Mouse (Mus musculus): ENCODE measurements around the gene Gm20388.

Gene Gm20388

GRCm38 (mm10) chr8:120291650-120292049 lies 381.0 kb downstream of the Gm20388 start:
- DNase-seq (ENCODE audit: low spot score in 2 of 2): no peak

GRCm38 (mm10) chr8:120292316-120293107 lies 381.9 kb downstream of the Gm20388 start:
- peak; percentile 73 for DNase-seq (ENCODE audit: low spot score in 2 of 2)

GRCm38 (mm10) chr8:120293421-120294357 lies 383.0 kb downstream of the Gm20388 start:
- no peak for DNase-seq (ENCODE audit: low spot score in 2 of 2)

- DNase-seq (ENCODE audit: low spot score in 2 of 2): no peak
Measured at GRCm38 (mm10) chr8:120294982-120295870, 384.6 kb downstream of the Gm20388 start.

GRCm38 (mm10) chr8:120297000-120297399 lies 386.4 kb downstream of the Gm20388 start:
- DNase-seq (ENCODE audit: low spot score in 2 of 2): no peak

- DNase-seq (ENCODE audit: low spot score in 2 of 2): no peak
Measured at GRCm38 (mm10) chr8:120298601-120299532, 388.2 kb downstream of the Gm20388 start.

GRCm38 (mm10) chr8:120300601-120301141 lies 390.0 kb downstream of the Gm20388 start:
- DNase-seq (ENCODE audit: low spot score in 2 of 2): peak; percentile 73 to 75

- DNase-seq (ENCODE audit: low spot score in 2 of 2): no peak
Measured at GRCm38 (mm10) chr8:120302941-120303675, 392.5 kb downstream of the Gm20388 start.

- DNase-seq (ENCODE audit: low spot score in 2 of 2): no peak
Measured at GRCm38 (mm10) chr8:120304097-120304496, 393.5 kb downstream of the Gm20388 start.

GRCm38 (mm10) chr8:120305800-120306385 lies 395.3 kb downstream of the Gm20388 start:
- no peak for DNase-seq (ENCODE audit: low spot score in 2 of 2)

- DNase-seq (ENCODE audit: low spot score in 2 of 2): no peak
Measured at GRCm38 (mm10) chr8:120307103-120307502, 396.5 kb downstream of the Gm20388 start.

- no peak for DNase-seq (ENCODE audit: low spot score in 2 of 2)
Measured at GRCm38 (mm10) chr8:120307528-120307927, 396.9 kb downstream of the Gm20388 start.

GRCm38 (mm10) chr8:120308131-120308530 lies 397.5 kb downstream of the Gm20388 start:
- DNase-seq (ENCODE audit: low spot score in 2 of 2): no peak

- no peak for DNase-seq (ENCODE audit: low spot score in 2 of 2)
Measured at GRCm38 (mm10) chr8:120308553-120308952, 397.9 kb downstream of the Gm20388 start.

GRCm38 (mm10) chr8:120309326-120309725 lies 398.7 kb downstream of the Gm20388 start:
- DNase-seq (ENCODE audit: low spot score in 2 of 2): no peak

- DNase-seq (ENCODE audit: low spot score in 2 of 2): no peak
Measured at GRCm38 (mm10) chr8:120310063-120310462, 399.4 kb downstream of the Gm20388 start.

- no peak for DNase-seq (ENCODE audit: low spot score in 2 of 2)
Measured at GRCm38 (mm10) chr8:120312452-120312851, 401.8 kb downstream of the Gm20388 start.

GRCm38 (mm10) chr8:120313674-120314073 lies 403.0 kb downstream of the Gm20388 start:
- no peak for DNase-seq (ENCODE audit: low spot score in 2 of 2)

GRCm38 (mm10) chr8:120314932-120315331 lies 404.3 kb downstream of the Gm20388 start:
- no peak for DNase-seq (ENCODE audit: low spot score in 2 of 2)

Measured in right cerebral cortex, postnatal 36 days (tissue).